Mouse (Mus musculus): ENCODE data around the gene Zfand4.
A peak's percentile ranks its signal among the peaks of the same experiment; 100 is the strongest.
"Not testable (repeated sequence)": the region's sequence is repeated elsewhere in the genome, so short reads cannot be mapped to it uniquely, and the experiment has no call there.

Zfand4 gene

DNA sequence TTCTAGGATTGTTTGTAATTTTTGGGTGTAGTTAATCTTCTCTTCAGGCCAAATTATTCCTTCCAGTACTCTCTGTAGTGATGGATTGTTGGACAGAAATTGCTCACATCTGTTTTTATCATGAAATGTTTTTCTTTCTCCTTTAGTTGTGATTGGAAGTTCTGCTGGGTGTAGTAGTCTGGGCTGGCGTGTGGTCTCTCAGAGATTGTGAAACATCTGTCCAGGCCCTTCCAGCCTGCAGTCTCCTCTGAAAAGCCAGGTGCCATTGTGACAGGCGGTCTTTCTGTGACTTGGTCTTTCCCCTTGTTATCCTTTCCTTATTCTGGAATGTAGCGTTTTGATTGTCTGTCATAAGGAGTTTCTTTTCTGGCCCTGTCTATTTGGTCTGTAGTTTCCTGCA is 55.2 kb downstream of the Zfand4 start:
- DNase-seq (ENCODE audit: low spot score): no peak

GRCm38 (mm10) chr6:116326641-116327040 is 62.6 kb downstream of the Zfand4 start:
- DNase-seq (ENCODE audit: low spot score): no peak

DNA sequence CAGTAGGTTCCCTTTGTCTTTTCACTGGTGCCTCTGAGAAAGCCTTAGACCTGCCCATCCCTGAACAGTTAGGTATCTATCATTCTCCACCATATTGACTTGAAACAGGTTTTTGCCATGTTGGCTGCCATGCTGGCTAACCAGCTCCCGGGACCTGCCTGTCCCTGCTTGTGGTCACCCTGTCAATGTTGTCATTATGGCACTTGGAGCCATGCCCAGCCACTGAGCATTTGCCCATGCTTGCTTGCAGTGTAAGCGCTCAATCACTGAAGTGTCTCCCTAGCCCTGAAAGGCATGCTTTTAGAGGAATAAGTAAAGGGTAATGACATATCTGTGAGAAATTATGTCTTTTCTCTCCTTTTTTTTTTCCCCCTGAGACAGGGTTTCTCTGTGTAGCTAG is 67.4 kb downstream of the Zfand4 start:
- DNase-seq (ENCODE audit: low spot score): no peak

GRCm38 (mm10) chr6:116337466-116337834 is 73.4 kb downstream of the Zfand4 start:
- no peak for DNase-seq (ENCODE audit: low spot score)

- DNase-seq (ENCODE audit: low spot score): peak; percentile 78
Observed at GRCm38 (mm10) chr6:116337835-116338501, 73.9 kb downstream of the Zfand4 start, which contains the start of gene March8. March8 (plus strand) TSS chr6:116338024.

DNA sequence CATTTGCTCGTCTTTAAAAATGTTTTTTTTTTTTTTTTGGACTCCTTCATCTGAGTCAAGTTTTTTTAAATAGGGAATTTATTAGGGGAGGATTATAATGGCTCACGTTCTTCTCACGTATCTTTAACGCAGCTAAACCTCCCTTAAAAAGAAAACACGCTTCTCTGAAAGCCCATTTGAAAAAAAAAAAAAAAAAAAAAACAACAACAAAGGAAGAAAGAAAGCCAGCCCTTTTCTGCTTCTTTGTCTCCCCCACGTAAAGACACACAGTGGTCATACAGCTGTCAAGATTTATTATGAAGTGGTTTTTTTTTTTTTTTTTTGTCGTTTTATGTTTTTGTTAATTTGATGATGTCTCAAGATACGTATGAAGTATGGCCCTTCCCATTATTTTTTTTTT is 74.5 kb downstream of the Zfand4 start:
- DNase-seq (ENCODE audit: low spot score): no peak

DNA sequence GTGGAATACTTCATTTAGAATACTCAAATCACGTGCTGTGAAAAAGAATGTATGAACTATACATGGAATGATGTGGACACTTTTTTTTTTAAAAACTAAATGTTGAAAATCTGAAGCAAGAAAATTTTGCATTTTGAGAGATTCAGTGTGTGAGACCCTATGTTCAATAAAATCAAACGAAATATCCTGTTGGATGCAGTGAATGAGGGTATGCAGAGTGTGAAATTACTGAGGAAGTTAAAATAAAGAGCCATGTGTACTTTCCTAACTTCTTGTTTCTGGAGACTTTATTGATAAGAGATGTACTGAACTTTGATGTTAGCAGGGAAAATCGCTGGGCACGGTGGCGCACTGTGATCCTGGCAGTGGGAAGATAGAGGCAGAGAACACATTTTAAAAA is 75.1 kb downstream of the Zfand4 start:
- no peak for DNase-seq (ENCODE audit: low spot score)

- no peak for DNase-seq (ENCODE audit: low spot score)
Observed at GRCm38 (mm10) chr6:116340521-116340920, 76.5 kb downstream of the Zfand4 start.

- no peak for DNase-seq (ENCODE audit: low spot score)
Observed at GRCm38 (mm10) chr6:116347953-116348352, 83.9 kb downstream of the Zfand4 start.

DNA sequence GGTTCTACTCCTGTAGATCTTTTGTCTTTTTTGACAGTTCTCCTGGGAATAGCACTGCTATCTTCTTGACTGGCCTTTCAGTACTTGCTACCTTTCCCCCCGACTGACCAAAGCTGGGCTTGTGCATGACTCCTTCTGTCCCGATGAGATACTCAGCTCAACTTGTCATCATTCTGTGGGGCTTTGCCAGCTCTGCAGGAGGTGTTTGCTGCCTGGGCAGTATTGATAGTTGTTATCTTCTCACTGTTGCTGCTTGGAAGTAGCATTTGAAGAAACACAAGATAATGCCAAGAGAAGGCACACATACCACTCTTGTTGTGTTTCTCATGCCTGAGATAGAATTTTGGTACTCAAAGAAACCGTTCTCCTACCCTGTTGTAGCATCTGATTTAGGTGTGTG is 86.0 kb downstream of the Zfand4 start:
- DNase-seq (ENCODE audit: low spot score): no peak

DNA sequence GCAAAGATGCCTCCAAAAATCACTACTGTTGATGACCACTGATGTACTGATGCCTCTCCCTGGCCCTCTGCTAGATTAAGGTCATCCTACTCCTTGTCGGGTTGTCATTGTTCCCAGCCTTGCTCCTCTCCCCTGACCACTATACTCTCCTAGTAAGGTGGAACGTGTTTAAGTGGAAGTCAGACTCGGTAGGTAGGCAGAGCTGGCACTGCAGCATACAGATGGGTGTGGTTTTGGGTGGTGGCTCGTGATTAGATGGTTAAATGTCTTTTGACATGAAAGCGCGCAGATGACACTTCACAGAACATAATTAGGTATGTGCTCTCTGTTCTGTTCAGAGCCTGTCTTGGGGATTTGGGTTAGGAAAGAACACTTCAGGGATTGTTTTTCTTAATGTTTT is 86.6 kb downstream of the Zfand4 start:
- DNase-seq (ENCODE audit: low spot score): no peak

- DNase-seq (ENCODE audit: low spot score): no peak
Observed at GRCm38 (mm10) chr6:116351534-116351933, 87.5 kb downstream of the Zfand4 start.

GRCm38 (mm10) chr6:116353428-116353827 is 89.4 kb downstream of the Zfand4 start:
- no peak for DNase-seq (ENCODE audit: low spot score)

- DNase-seq (ENCODE audit: low spot score): not testable (repeated sequence)
Observed at GRCm38 (mm10) chr6:116356311-116356947, 92.4 kb downstream of the Zfand4 start.

DNA sequence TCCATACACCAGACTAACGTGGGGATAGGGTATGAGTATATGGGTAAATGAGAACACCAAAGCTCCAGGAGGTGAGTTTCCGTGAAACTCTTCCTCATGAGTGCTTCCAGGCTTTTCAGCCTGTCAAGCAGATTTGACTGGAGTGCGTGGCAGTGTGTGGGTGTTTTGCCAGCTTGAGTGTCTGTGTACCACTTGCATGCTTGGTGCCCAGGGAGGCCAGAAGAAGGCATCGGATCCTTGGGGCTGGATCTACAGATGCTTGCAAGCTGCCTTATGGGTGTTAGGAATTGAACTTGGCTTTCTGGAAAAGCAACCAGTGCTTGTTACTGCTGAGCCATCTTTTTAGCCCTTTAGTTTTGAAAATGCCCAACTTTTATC is 92.9 kb downstream of the Zfand4 start:
- DNase-seq (ENCODE audit: low spot score): no peak

DNA sequence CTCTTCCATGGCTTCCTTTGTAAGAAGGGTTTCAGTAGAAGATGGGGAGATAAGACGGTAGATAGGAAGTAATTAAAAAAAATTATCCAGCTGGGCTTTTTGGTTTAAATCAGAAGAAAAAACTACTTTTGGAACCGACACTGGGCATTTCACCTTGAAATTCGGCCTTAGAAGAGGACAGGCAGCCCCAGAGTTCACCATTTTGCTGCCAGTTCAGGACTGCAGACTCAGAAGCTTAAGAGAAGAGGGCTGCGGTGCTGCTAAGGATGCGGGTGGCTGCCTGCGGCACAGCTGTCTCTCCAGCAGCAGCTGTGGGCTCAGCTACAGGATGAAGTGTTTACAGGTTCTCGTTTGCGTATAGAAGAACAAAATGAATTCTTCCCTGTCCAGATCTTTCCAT is 94.0 kb downstream of the Zfand4 start:
- DNase-seq (ENCODE audit: low spot score): no peak

DNA sequence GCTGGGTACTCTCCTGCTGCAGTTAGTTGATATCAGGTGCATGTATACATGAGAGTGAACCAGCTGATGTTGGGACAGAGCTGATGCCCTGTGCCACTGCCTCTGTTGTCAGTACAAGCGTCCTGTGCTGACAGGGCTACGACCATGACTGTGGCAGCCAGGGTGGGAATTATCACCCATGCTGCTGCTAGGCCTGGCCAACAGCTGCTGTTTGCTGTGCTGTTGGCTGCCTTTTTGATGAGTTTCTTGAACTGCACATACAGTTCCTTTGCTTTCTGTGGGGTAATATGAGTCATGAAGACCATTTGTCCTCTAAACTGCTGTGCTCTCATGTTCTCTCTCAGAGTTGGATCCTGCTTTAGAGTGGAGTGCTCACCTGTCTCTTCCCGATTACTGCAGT is 95.2 kb downstream of the Zfand4 start:
- DNase-seq (ENCODE audit: low spot score): no peak

GRCm38 (mm10) chr6:116361463-116361862 is 97.4 kb downstream of the Zfand4 start:
- DNase-seq (ENCODE audit: low spot score): no peak

DNA sequence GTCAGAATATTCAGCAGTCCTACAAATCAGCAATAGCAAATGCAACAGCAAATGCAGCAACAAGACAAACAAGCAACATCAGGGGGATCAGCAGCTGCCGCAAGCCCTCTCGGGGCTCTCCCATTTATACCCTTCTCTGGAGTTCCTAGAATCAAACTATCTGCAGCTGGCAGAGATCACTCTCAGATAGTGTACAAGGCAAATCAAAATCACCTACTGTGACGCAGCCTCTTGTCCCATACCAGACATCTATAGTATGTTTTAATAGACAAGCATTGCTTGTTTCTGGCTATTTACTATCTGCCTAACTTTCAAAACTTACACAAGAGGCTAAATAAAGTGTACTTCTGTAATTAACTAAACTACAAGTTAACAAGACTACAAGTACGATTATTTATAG is 98.0 kb downstream of the Zfand4 start:
- DNase-seq (ENCODE audit: low spot score): no peak

DNA sequence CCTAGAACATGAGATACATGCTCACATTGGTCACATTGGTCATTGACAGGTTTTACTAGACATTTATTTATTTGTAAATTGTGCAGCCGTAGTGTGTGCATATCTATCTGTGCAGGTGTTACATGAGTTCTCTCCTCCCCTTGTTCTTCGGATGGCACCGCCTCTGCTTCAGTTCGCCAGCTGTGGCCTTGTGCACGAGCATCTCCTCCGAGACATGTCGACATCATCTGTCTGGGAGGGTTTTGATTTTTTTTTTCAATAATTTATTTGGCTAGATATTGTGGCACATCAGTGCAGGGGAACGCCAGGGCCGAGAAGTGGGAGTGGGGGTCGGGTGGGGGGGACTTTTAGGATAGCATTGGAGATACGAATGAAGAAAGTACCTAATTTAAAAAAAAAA is 103.9 kb downstream of the Zfand4 start:
- DNase-seq (ENCODE audit: low spot score): no peak

GRCm38 (mm10) chr6:116369811-116370210 is 105.8 kb downstream of the Zfand4 start:
- DNase-seq (ENCODE audit: low spot score): no peak

- no peak for DNase-seq (ENCODE audit: low spot score)
Observed at GRCm38 (mm10) chr6:116370216-116370976, 106.4 kb downstream of the Zfand4 start.

DNA sequence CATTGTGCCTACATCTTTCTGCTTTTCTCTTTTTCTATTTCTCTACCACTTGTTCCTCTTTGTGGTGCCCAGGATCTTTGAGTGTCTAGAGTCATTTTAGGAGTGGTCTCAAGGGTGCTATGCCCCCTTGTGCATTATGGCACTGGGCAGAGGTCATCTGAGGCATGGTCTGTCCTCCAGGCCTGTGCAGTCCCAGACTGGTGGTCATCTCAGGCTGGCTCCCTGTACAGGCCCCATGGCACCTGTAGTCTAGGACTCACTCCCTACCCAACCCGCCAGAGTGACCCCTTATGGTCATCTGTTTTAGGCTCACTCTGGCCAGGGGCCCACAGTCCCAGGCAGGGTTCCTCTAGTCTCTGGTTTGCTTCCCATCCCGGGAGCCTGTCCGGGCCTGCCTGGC is 107.5 kb downstream of the Zfand4 start:
- no peak for DNase-seq (ENCODE audit: low spot score)

Measured in urinary bladder, postnatal 10 days (tissue).